Mouse (Mus musculus): ENCODE measurements at regions not wholly inside any gene's neighbourhood (a gene's known extent, or its start where the extent isn't known, plus 50 kb on each side); places are given as distances from the start of the nearest gene placed in this dataset.

- TF ChIP-seq CTCF (IDR thresholded peaks at IDR 0.05; ENCODE audit: borderline replicate concordance, insufficient read depth, low read length) (no peak), POLR2A (IDR thresholded peaks at IDR 0.05; ENCODE audit: low read depth, low read length) (no peak)
These were observed 561.8 kb upstream of the Gm9747 start for GRCm38 (mm10) chr1:81671142-81671541.
